Comparison of ENCODE assay signal across 9 mouse cellular contexts in the genomic region with DNA sequence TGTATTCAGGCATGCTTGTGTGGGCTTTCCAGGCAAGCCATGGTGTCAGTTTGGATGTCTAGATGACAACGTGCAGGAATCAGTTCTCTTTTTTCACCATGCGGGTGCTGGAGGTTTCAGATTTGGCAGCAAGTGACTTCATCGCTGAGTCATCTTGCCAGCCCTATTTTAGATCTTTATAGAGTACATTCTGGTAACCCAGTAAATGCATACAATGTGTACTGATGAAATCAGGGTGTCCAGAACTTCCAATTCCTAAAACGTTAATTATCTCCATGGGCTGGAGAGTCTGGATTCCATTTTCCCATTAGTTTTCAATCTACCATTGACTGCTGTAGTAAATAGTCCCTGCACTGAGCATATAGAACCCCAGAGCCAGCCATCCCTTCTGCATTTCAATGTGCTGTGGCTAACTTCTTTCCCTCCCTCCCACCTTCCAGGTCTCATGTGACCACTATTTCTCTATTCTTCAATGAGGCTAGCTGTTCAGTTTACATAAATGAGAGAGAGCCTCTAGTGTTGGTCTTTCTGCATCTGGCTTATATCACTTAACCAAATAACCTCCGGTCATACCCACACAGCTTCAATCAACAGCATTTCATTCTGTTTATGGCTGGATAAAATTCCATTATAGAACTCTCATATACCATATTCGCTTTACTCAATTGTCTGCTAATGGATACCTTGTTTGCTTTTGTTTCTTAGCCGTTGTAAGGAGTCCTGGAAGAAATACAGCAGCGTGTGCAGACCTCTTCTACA.
DNase-seq lines count a peak whose midpoint lies in the region; ATAC-seq lines count a peak whose summit lies in the region.
"Had no signal": no experiment of that assay in that cellular context is flagged by ENCODE, and none has a peak within 500 bp of the region (broad histone marks: within the 10 kb centered on the region; RNA-seq: fewer than 3 reads in every experiment).

No protein-coding gene starts in this region.

- H3K9me3 ChIP-seq in embryonic facial prominence, embryonic 13.5 days: no peaks in the 10 kb centered on the region
- H3K9me3 ChIP-seq: hindbrain, embryonic 15.5 days had no signal

- H3K4me1 ChIP-seq in embryonic facial prominence, embryonic 13.5 days: peaks cover 42% of the 10 kb centered on the region

- ATAC-seq in embryonic facial prominence, embryonic 13.5 days (ENCODE audit: insufficient number of reproducible peaks, insufficient read depth, low FRiP score, low TSS enrichment, low read depth): peak; percentile 64
- ATAC-seq in megakaryocyte, adult 5-6 weeks (ENCODE audit: poor library complexity, severe bottlenecking): peak; percentile 79

- no peaks in the 10 kb centered on the region for H3K36me3 ChIP-seq in embryonic facial prominence, embryonic 13.5 days
- H3K36me3 ChIP-seq: hindbrain, embryonic 15.5 days had no signal

- H3K9ac ChIP-seq in embryonic facial prominence, embryonic 13.5 days: no peak overlapping the region
- H3K9ac ChIP-seq: hindbrain, embryonic 15.5 days had no signal

- WGBS in embryonic facial prominence, embryonic 13.5 days: 21% methylated on average over 8 of the region's 8 CpGs

- peak; percentile 25 to 32 for DNase-seq in cerebellum, adult 18-20 months
- no peak for DNase-seq in cerebellum, postnatal 10 days
- peak; percentile 51 for DNase-seq in left cerebral cortex, adult 11 months (ENCODE audit: low spot score)
- no peak for DNase-seq in left cerebral cortex, postnatal 4 days
- DNase-seq in urinary bladder, postnatal 36 days (ENCODE audit: low spot score in 2 of 2): no peak
- no peak for DNase-seq in urinary bladder, postnatal 14 days (ENCODE audit: low spot score)

- peaks cover 15% of the 10 kb centered on the region; the same call in 1 of the 2 replicates for H3K27me3 ChIP-seq in embryonic facial prominence, embryonic 13.5 days
- H3K27me3 ChIP-seq: hindbrain, embryonic 15.5 days had no signal

- 0 out of 2 replicates have a peak overlapping the region, but pooled peaks have one; percentile 16 for H3K4me2 ChIP-seq in embryonic facial prominence, embryonic 13.5 days
- H3K4me2 ChIP-seq: hindbrain, embryonic 15.5 days had no signal

- peak overlapping the region; percentile 72 for H3K27ac ChIP-seq in embryonic facial prominence, embryonic 13.5 days
- H3K27ac ChIP-seq: hindbrain, embryonic 15.5 days had no signal

- H3K4me3 ChIP-seq in embryonic facial prominence, embryonic 13.5 days: no peak overlapping the region
- H3K4me3 ChIP-seq: hindbrain, embryonic 15.5 days had no signal

- intact Hi-C loops in left cerebral cortex, postnatal 4 days (cut with DNase I): no loop called here

Comparison
In these comparisons a context has a peak if more than half of its experiments do, and no peak if none do; other contexts are left out.
1. DNase-seq: peak in cerebellum, adult 18-20 months (2 of 2) and left cerebral cortex, adult 11 months (single experiment); none in cerebellum, postnatal 10 days (0 of 2), left cerebral cortex, postnatal 4 days (single experiment), urinary bladder, postnatal 36 days (0 of 2) and urinary bladder, postnatal 14 days (single experiment).